10 mouse cellular contexts compared by ENCODE assay signal in genomic region chr9:31262226-31263105, GRCm38 (mm10). TPM values are rescaled to one million over a fixed set of nuclear protein-coding genes. Genes with fewer than 3 reads are reported as not detected.
DNase-seq lines count a peak whose midpoint lies in the region; ATAC-seq and TF ChIP-seq lines count a peak whose summit lies in the region.
"Had no signal": no experiment of that assay in that cellular context is flagged by ENCODE, and none has a peak within 500 bp of the region (broad histone marks: within the 10 kb centered on the region; RNA-seq: fewer than 3 reads in every experiment).

No protein-coding gene starts in this region.

- H3K4me2 ChIP-seq in heart, postnatal 0 days (ENCODE audit: low read depth, low read length): no peak overlapping the region
- H3K4me2 ChIP-seq in liver, postnatal 0 days (ENCODE audit: low read depth, low read length): no peak overlapping the region

- no peak overlapping the region for H3K9ac ChIP-seq in heart, postnatal 0 days (replicated peaks; ENCODE audit: low read depth, low read length)
- H3K9ac ChIP-seq in liver, postnatal 0 days (replicated peaks): no peak overlapping the region

- H3K27me3 ChIP-seq in heart, postnatal 0 days (ENCODE audit: control insufficient read depth, insufficient read depth, low read length): no peaks in the 10 kb centered on the region
- no peaks in the 10 kb centered on the region for H3K27me3 ChIP-seq in liver, postnatal 0 days (ENCODE audit: insufficient read depth, low read length)
- no peaks in the 10 kb centered on the region for H3K27me3 ChIP-seq in cerebellum, adult 2 months (ENCODE audit: control insufficient read depth, insufficient read depth, low read length)
- H3K27me3 ChIP-seq in thymus, adult 2 months (ENCODE audit: control insufficient read depth, insufficient read depth, low read length): no peaks in the 10 kb centered on the region

- 39% methylated on average over 4 of the region's 4 CpGs for WGBS in heart, postnatal 0 days
- 42% methylated on average over 4 of the region's 4 CpGs for WGBS in liver, postnatal 0 days (ENCODE audit: insufficient replicate concordance)
- WGBS in cerebellum, adult 2 months: 67% methylated on average over 4 of the region's 4 CpGs
- WGBS in thymus, adult 2 months: 87% methylated on average over 4 of the region's 4 CpGs

- DNase-seq in NIH3T3 (ENCODE audit: low read depth): peak; percentile 25
- DNase-seq in adrenal gland, postnatal 14 days: peak; percentile 69
- DNase-seq in heart, postnatal 0 days (ENCODE audit: low spot score): peak; percentile 58
- DNase-seq in liver, postnatal 0 days: no peak
- no peak for DNase-seq in cerebellum, adult 2 months
- no peak for DNase-seq in right cerebral cortex, postnatal 14 days
- no peak for DNase-seq in thymus, adult 2 months
- no peak for DNase-seq in urinary bladder, postnatal 4 days (ENCODE audit: low spot score in 2 of 2)
- DNase-seq: gastrocnemius, adult 2 months; spleen, adult 18-20 months had no signal

- TF ChIP-seq CTCF in heart, postnatal 0 days (IDR thresholded peaks at IDR 0.05; ENCODE audit: low read depth): no peak
- no peak for TF ChIP-seq CTCF in liver, postnatal 0 days (IDR thresholded peaks at IDR 0.05; ENCODE audit: low read depth)
- no peak for TF ChIP-seq CTCF in cerebellum, adult 2 months (IDR thresholded peaks at IDR 0.05; ENCODE audit: borderline replicate concordance, insufficient read depth, low read depth, low read length)
- no peak for TF ChIP-seq CTCF in thymus, adult 2 months (IDR thresholded peaks at IDR 0.05; ENCODE audit: borderline replicate concordance, control insufficient read depth, extremely low read depth, insufficient read depth, low read length, poor library complexity)

- no peaks in the 10 kb centered on the region for H3K36me3 ChIP-seq in heart, postnatal 0 days (replicated peaks; ENCODE audit: control insufficient read depth, insufficient read depth, low read length)
- H3K36me3 ChIP-seq in liver, postnatal 0 days (replicated peaks; ENCODE audit: insufficient read depth, low read length): no peaks in the 10 kb centered on the region
- no peaks in the 10 kb centered on the region for H3K36me3 ChIP-seq in thymus, adult 2 months (ENCODE audit: control insufficient read depth, insufficient read depth, low read length)

- peak; percentile 43; the same call in 1 of the 2 replicates for ATAC-seq in heart, postnatal 0 days (ENCODE audit: insufficient read depth, low read depth)
- ATAC-seq in liver, postnatal 0 days: 0 out of 2 replicates have a peak, but pooled peaks have one; percentile 10

- no peak for TF ChIP-seq EP300 in heart, postnatal 0 days (IDR thresholded peaks at IDR 0.05; ENCODE audit: low read depth)
- no peak for TF ChIP-seq EP300 in liver, postnatal 0 days (IDR thresholded peaks at IDR 0.05; ENCODE audit: low read depth)

- H3K9me3 ChIP-seq in heart, postnatal 0 days (replicated peaks; ENCODE audit: control insufficient read depth, low read length): no peaks in the 10 kb centered on the region
- H3K9me3 ChIP-seq in liver, postnatal 0 days (ENCODE audit: low read length): no peaks in the 10 kb centered on the region

- no peak overlapping the region for H3K4me3 ChIP-seq in heart, postnatal 0 days (ENCODE audit: low read depth, low read length)
- H3K4me3 ChIP-seq in liver, postnatal 0 days (ENCODE audit: low read depth, low read length): no peak overlapping the region
- no peak overlapping the region for H3K4me3 ChIP-seq in cerebellum, adult 2 months (replicated peaks; ENCODE audit: insufficient read depth, low read depth, low read length)
- no peak overlapping the region for H3K4me3 ChIP-seq in thymus, adult 2 months (ENCODE audit: control insufficient read depth, insufficient read depth, low read length)
- H3K4me3 ChIP-seq: gastrocnemius, adult 2 months had no signal

- no peak for TF ChIP-seq POLR2A in cerebellum, adult 2 months (IDR thresholded peaks at IDR 0.05; ENCODE audit: borderline replicate concordance, insufficient read depth, low read length)
- no peak for TF ChIP-seq POLR2A in thymus, adult 2 months (IDR thresholded peaks at IDR 0.05; ENCODE audit: control insufficient read depth, extremely low read depth, insufficient read depth, low read length, poor library complexity)

- H3K4me1 ChIP-seq in heart, postnatal 0 days (ENCODE audit: control insufficient read depth, insufficient read depth): peaks cover 14% of the 10 kb centered on the region; the same call in 1 of the 2 replicates
- H3K4me1 ChIP-seq in liver, postnatal 0 days (ENCODE audit: insufficient read depth): peaks cover 17% of the 10 kb centered on the region
- H3K4me1 ChIP-seq in cerebellum, adult 2 months (ENCODE audit: control insufficient read depth, insufficient read depth, low read length): no peaks in the 10 kb centered on the region
- H3K4me1 ChIP-seq in thymus, adult 2 months (replicated peaks; ENCODE audit: control insufficient read depth, insufficient read depth, low read length): no peaks in the 10 kb centered on the region

- peak overlapping the region; percentile 70 for H3K27ac ChIP-seq in heart, postnatal 0 days (ENCODE audit: low read depth)
- no peak overlapping the region for H3K27ac ChIP-seq in liver, postnatal 0 days (ENCODE audit: low read depth)
- H3K27ac ChIP-seq in cerebellum, adult 2 months (ENCODE audit: insufficient read depth, low read length): no peak overlapping the region
- H3K27ac ChIP-seq in thymus, adult 2 months (ENCODE audit: control insufficient read depth, insufficient read depth, low read length): no peak overlapping the region
- H3K27ac ChIP-seq: gastrocnemius, adult 2 months had no signal

RNA-seq across cellular contexts. Expression of gene Prdm10, which starts 17.9 kb away (rescaled TPM):
- 8.0 and 8.3 TPM in 2 replicates for total RNA-seq in adrenal gland, postnatal 14 days (2021)
- total RNA-seq in heart, postnatal 0 days (2014; rRNA removed; ENCODE audit: low replicate concordance): 2.6 and 5.8 TPM in 2 replicates
- polyA plus RNA-seq in heart, postnatal 0 days (2015; fragmentation: Nextera tagmentation; extraction: Ambion mirVana): 1.2 and 1.3 TPM in 2 replicates
- 1.3 and 1.5 TPM in 2 replicates for polyA plus RNA-seq in liver, postnatal 0 days (2015; fragmentation: Nextera tagmentation; extraction: Ambion mirVana)
- 21.5 and 23.4 TPM in 2 replicates for polyA plus RNA-seq in cerebellum, adult 2 months (2012; rRNA removed)
- polyA plus RNA-seq in thymus, adult 2 months (2012; rRNA removed): 21.8 and 27.3 TPM in 2 replicates

RNA-seq across cellular contexts. Expression of gene Aplp2, which starts 50.9 kb away (rescaled TPM):
- 627 and 648 TPM in 2 replicates for total RNA-seq in adrenal gland, postnatal 14 days (2021)
- total RNA-seq in heart, postnatal 0 days (2014; rRNA removed; ENCODE audit: low replicate concordance): 305 and 331 TPM in 2 replicates
- 301 and 312 TPM in 2 replicates for polyA plus RNA-seq in heart, postnatal 0 days (2015; fragmentation: Nextera tagmentation; extraction: Ambion mirVana)
- polyA plus RNA-seq in liver, postnatal 0 days (2015; fragmentation: Nextera tagmentation; extraction: Ambion mirVana): 167 and 178 TPM in 2 replicates
- 1,017 and 1,095 TPM in 2 replicates for polyA plus RNA-seq in cerebellum, adult 2 months (2012; rRNA removed)
- 163 and 188 TPM in 2 replicates for polyA plus RNA-seq in thymus, adult 2 months (2012; rRNA removed)

Comparison
In these comparisons a context has a peak if more than half of its experiments do, and no peak if none do; other contexts are left out.
1. DNase-seq: peak in NIH3T3 (single experiment), adrenal gland, postnatal 14 days (single experiment) and heart, postnatal 0 days (single experiment); none in liver, postnatal 0 days (single experiment), cerebellum, adult 2 months (0 of 2), right cerebral cortex, postnatal 14 days (single experiment), thymus, adult 2 months (single experiment) and urinary bladder, postnatal 4 days (0 of 2).